Mouse (Mus musculus) liver, embryonic 14.5 days (tissue): ENCODE data around the gene Arpc4. TPM values are rescaled to one million over a fixed set of nuclear protein-coding genes. Genes with fewer than 3 reads are reported as not detected.

Experiments used
- ATAC-seq: fragments of 200-750 bp; cut with Nextera tagmentation; 2 replicates; pipeline ENCODE4 v1.8.0; 2017; ENCODE audit warnings: moderate number of reproducible peaks, mild to moderate bottlenecking, moderate library complexity; ENCODE audit not compliant: insufficient read depth
- DNase-seq, 3 experiments: peaks; one replicate each; pipeline ENCODE4 v3.0.0-alpha.2; 2012 to 2013; ENCODE audit warnings: low read depth in 3 of 3, low spot score in 3 of 3
- H3K27ac ChIP-seq: fragments of 300-500 bp; sonication (generic); 2 replicates; pipeline ENCODE4 v1.5.1; 2014; ENCODE audit warnings: moderate library complexity, mild to moderate bottlenecking, control low read depth, inconsistent platforms
- H3K27me3 ChIP-seq: fragments of 300-500 bp; sonication (generic); 2 replicates; pipeline ENCODE4 v1.6.1; 2014; ENCODE audit warnings: mild to moderate bottlenecking, low read length, moderate library complexity; ENCODE audit not compliant: control insufficient read depth, insufficient read depth
- H3K36me3 ChIP-seq: fragments of 300-500 bp; sonication (generic); replicated peaks from 2 replicates; pipeline ENCODE4 v1.6.1; 2014; ENCODE audit warnings: low read depth; ENCODE audit not compliant: control insufficient read depth, insufficient read depth
- H3K4me1 ChIP-seq, 2 experiments: fragments of 200-500 bp in 1 of 2; fragments of 300-500 bp in 1 of 2; sonication (generic) in 1 of 2; replicated peaks; 2 replicates each; pipeline ENCODE4 v1.6.1; 2012 to 2014; ENCODE audit warnings: antibody characterized with exemption in 1 of 2, inconsistent platforms in 1 of 2, low read length in 1 of 2; ENCODE audit not compliant: control insufficient read depth in 2 of 2, insufficient read depth in 2 of 2
- H3K4me2 ChIP-seq: fragments of 300-500 bp; sonication (generic); 2 replicates; pipeline ENCODE4 v1.6.1; 2014; ENCODE audit warnings: low read depth, mild to moderate bottlenecking, control low read depth, moderate library complexity
- H3K4me3 ChIP-seq, 2 experiments: fragments of 200-500 bp in 1 of 2; fragments of 300-500 bp in 1 of 2; sonication (generic) in 1 of 2; 2 replicates each; pipeline ENCODE4 v1.5.1; 2012 to 2014; ENCODE audit warnings: low read depth in 2 of 2, low read length in 2 of 2, mild to moderate bottlenecking in 2 of 2, control low read depth in 1 of 2, inconsistent platforms in 1 of 2, moderate library complexity in 1 of 2; ENCODE audit not compliant: insufficient read depth in 1 of 2
- H3K9ac ChIP-seq: fragments of 300-500 bp; sonication (generic); replicated peaks from 2 replicates; pipeline ENCODE4 v1.6.1; 2014; ENCODE audit warnings: mild to moderate bottlenecking, control low read depth, moderate library complexity
- H3K9me3 ChIP-seq: fragments of 300-500 bp; sonication (generic); 2 replicates; pipeline ENCODE4 v1.6.1; 2016; ENCODE audit warnings: low read length, mixed read lengths; ENCODE audit not compliant: control insufficient read depth
- CTCF ChIP-seq: IDR thresholded peaks from 2 replicates; pipeline ENCODE4 v1.5.1; 2016; ENCODE audit warnings: antibody characterized with exemption, low read depth, control low read depth
- EP300 ChIP-seq: IDR thresholded peaks from 2 replicates; pipeline ENCODE4 v1.6.1; 2016; ENCODE audit warnings: antibody characterized with exemption, low read depth
- WGBS: fragments of 180-500 bp; shearing (Covaris S2); extraction: QIAGEN DNeasy Blood & Tissue Kit; methylation state at CpG from one replicate; pipeline ENCODE4 v1.1.7; 2014; ENCODE audit not compliant: insufficient replicate concordance; 5-methylcytosine and 5-hydroxymethylcytosine counted together
- polyA plus RNA-seq, 2 experiments: library from polyadenylated mRNA; depleted of rRNA in 1 of 2; stranded (reverse) in 1 of 2; unstranded in 1 of 2; fragments of >200 nt; fragmentation: Nextera tagmentation in 1 of 2; extraction: Ambion mirVana in 1 of 2; gene quantifications; 2 replicates each; pipeline versions ENCODE4 v1.2.1 to v1.2.3; 2012 to 2014

The Arpc4 gene
- polyA plus RNA-seq, 2 experiments: 43.7 to 102 TPM

GRCm38 (mm10) chr6:113384351-113384927 lies 6.5 kb downstream of the Arpc4 start:
- Histone ChIP-seq H3K36me3 (peaks cover 82% of the 10 kb centered on the region), H3K27me3 (no peaks in the 10 kb centered on the region), H3K9ac (no peak overlapping the region), H3K4me2 (no peak overlapping the region), H3K4me1 (peaks cover 5 to 6% of the 10 kb centered on the region in 2 experiments), H3K9me3 (no peaks in the 10 kb centered on the region), H3K27ac (no peak overlapping the region), H3K4me3 (no peak overlapping the region)
- no peak for ATAC-seq
- WGBS: 75% methylated on average over 8 of the region's 8 CpGs
- TF ChIP-seq CTCF (no peak), EP300 (no peak)
- no peak for DNase-seq

GRCm38 (mm10) chr6:113385160-113385714 lies 7.3 kb downstream of the Arpc4 start:
- H3K36me3 ChIP-seq: peaks cover 90% of the 10 kb centered on the region
- 76% methylated on average over 11 of the region's 11 CpGs for WGBS
- no peak overlapping the region for H3K4me3 ChIP-seq
- H3K4me1 ChIP-seq: peaks cover 0 to under 1% of the 10 kb centered on the region in 2 experiments; a peak in 1 of 4 replicates
- no peak for DNase-seq
- H3K27me3 ChIP-seq: no peaks in the 10 kb centered on the region
- H3K4me2 ChIP-seq: no peak overlapping the region
- ATAC-seq: no peak
- H3K9me3 ChIP-seq: no peaks in the 10 kb centered on the region
- H3K9ac ChIP-seq: no peak overlapping the region
- no peak overlapping the region for H3K27ac ChIP-seq
- TF ChIP-seq CTCF: no peak
- TF ChIP-seq EP300: no peak

- Histone ChIP-seq H3K4me1 (no peaks in the 10 kb centered on the region), H3K27me3 (no peaks in the 10 kb centered on the region), H3K4me2 (no peak overlapping the region), H3K27ac (no peak overlapping the region), H3K36me3 (peaks cover 87% of the 10 kb centered on the region), H3K9me3 (no peaks in the 10 kb centered on the region), H3K9ac (no peak overlapping the region), H3K4me3 (no peak overlapping the region)
- 69% methylated on average over 3 of the region's 3 CpGs for WGBS
- no peak for TF ChIP-seq EP300
- no peak for TF ChIP-seq CTCF
- ATAC-seq: no peak
- DNase-seq: no peak
Measured at GRCm38 (mm10) chr6:113386025-113386424, 8.1 kb downstream of the Arpc4 start.

GRCm38 (mm10) chr6:113388960-113389359 lies 11.0 kb downstream of the Arpc4 start, which contains the start of gene Ttll3:
Ttll3 (plus strand) TSS chr6:113389260.
- WGBS: 78% methylated on average over 8 of the region's 8 CpGs
- ATAC-seq (no peak), DNase-seq (no peak)
- Histone ChIP-seq H3K4me1 (0 out of 4 replicates have a peak, but pooled peaks cover 0 to 2% of the 10 kb centered on the region in 2 experiments), H3K9me3 (no peaks in the 10 kb centered on the region), H3K36me3 (peaks cover 59% of the 10 kb centered on the region), H3K4me2 (no peak within 1 kb of the TSS), H3K27me3 (peaks cover 6% of the 10 kb centered on the region), H3K4me3 (no peak within 1 kb of the TSS), H3K9ac (no peak within 1 kb of the TSS), H3K27ac (no peak within 1 kb of the TSS)
- TF ChIP-seq CTCF: no peak
- TF ChIP-seq EP300: no peak

- H3K36me3 ChIP-seq: peaks cover 42% of the 10 kb centered on the region
- no peak for DNase-seq
Measured at GRCm38 (mm10) chr6:113390715-113391114, 12.8 kb downstream of the Arpc4 start.

More at GRCm38 (mm10) chr6:113390715-113391114, 12.8 kb downstream of the Arpc4 start:
- no peak for ATAC-seq
- Histone ChIP-seq H3K27me3 (peaks cover 6% of the 10 kb centered on the region), H3K4me1 (0 out of 4 replicates have a peak, but pooled peaks cover 0 to 2% of the 10 kb centered on the region in 2 experiments), H3K9ac (no peak overlapping the region), H3K4me3 (no peak overlapping the region), H3K4me2 (no peak overlapping the region), H3K9me3 (no peaks in the 10 kb centered on the region), H3K27ac (no peak overlapping the region)
- TF ChIP-seq CTCF: no peak
- TF ChIP-seq EP300: no peak
- WGBS: 72% methylated on average over 3 of the region's 3 CpGs
